Mouse (Mus musculus) left cerebral cortex, adult 2 months (tissue): ENCODE measurements around the gene Olfr94. TPM values are rescaled to one million over a fixed set of nuclear protein-coding genes. Genes with fewer than 3 reads are reported as not detected.
"Not testable (repeated sequence)": the region's sequence is repeated elsewhere in the genome, so short reads cannot be mapped to it uniquely, and the experiment has no call there.

ENCODE experiments used
- DNase-seq, 2 experiments: peaks; one replicate each; pipeline ENCODE4 v3.0.0; 2021 to 2022; ENCODE audit warnings: low spot score in 2 of 2, mixed read lengths in 1 of 2; ENCODE audit errors: extremely low spot score in 1 of 2
- H3K27ac ChIP-seq: fragments of 200-600 bp; 2 replicates; pipeline ENCODE4 v1.8.1; 2022
- H3K4me3 ChIP-seq: fragments of 200-600 bp; 2 replicates; pipeline ENCODE4 v1.8.1; 2022
- CTCF ChIP-seq: fragments of 200-600 bp; IDR thresholded peaks from 2 replicates; pipeline ENCODE4 v1.8.1; 2022; ENCODE audit warnings: antibody characterized with exemption, mild to moderate bottlenecking, moderate library complexity
- intact Hi-C: fragments of 180-260 bp; cut with DNase I; formaldehyde crosslinking; loops from one replicate; pipeline ENCODE4 v1.15.1; 2025
- long read RNA-seq, 2 experiments: library from polyadenylated mRNA; stranded (forward); transcript quantifications; one replicate each; pipeline ENCODE4 v2.0.0; 2021; ENCODE audit warnings: borderline mapping rate in 2 of 2
- total RNA-seq, 2 experiments: library from RNA; stranded (reverse); gene quantifications; 2 replicates each; pipeline ENCODE4 v1.2.3; 2021

Gene Olfr94
- total RNA-seq, result not detected
- long read RNA-seq, experiment 1, result 0 reads
- long read RNA-seq, experiment 2, result 0 reads

DNA sequence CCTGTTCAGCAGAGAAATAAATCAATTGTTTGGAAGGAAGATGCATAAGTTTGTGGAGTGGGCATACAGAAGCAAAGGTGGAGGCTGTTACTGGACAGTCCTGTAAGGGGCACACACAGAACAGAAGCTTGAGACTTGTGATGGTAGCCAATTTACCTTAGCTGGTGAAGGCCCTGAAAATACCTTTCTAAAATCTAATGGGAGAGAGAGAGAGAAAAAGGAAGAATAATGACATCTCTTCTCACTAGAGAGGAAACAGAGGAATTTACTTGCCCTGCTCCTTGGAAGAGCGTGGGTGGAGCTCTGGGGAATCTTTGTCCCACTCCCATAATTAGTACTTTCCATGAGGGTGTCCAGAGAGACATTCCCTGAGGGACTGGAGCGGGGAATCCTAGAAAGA lies at the start of gene Olfr94:
Gene Olfr94, minus strand, starts transcription at position 101 of the 400 bp plus-strand sequence.
- no peak within 1 kb of the TSS for H3K4me3 ChIP-seq
- TF ChIP-seq CTCF, result no peak
- no peak for DNase-seq
- intact Hi-C loops, result no loop called here
- H3K27ac ChIP-seq, result no peak within 1 kb of the TSS

DNA sequence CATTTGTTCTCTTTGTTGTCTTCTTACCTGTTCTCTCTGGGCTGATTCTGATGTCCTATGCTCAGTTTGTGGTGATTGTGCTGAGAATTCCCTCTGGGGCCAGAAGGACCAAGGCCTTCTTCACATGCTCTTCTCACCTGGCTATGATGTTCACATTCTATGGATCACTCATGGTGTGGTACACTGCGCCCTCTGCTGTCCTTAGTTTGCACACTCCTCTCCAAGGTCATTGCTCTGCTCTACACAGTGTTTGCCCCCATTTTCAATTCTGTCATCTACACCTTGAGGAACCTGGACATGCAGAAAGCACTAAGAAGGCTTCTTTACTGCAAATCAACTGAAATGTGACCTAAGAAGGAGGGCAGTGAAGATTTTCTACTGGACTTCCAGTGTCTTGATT lies 49.8 kb upstream of the Olfr94 start:
- no peak for DNase-seq
- TF ChIP-seq CTCF, result peak; percentile 48
- intact Hi-C loops, result no loop called here
- no peak overlapping the region for H3K27ac ChIP-seq
- H3K4me3 ChIP-seq, result no peak overlapping the region

DNA sequence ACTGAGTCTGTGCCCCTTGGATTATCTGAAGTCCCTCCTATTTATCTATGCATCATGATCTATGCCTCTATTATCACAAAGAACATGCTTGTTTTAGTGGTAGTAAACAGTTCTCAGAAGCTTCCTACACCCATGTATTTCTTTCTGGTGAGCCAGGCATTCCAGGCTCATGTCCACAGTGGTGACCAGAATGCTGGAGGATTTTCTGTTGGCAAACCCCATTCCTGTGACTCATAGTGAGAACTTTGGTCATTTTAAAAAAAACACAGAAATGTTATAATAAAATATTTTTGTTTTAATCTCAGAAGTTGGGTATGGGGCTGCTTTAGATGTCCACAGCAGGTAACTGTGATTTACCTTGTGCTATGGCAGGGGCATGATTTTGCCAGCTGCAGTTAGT lies 48.7 kb upstream of the Olfr94 start:
- no peak for DNase-seq
- no peak overlapping the region for H3K4me3 ChIP-seq
- TF ChIP-seq CTCF, result no peak
- intact Hi-C loops, result no loop called here
- no peak overlapping the region for H3K27ac ChIP-seq

DNA sequence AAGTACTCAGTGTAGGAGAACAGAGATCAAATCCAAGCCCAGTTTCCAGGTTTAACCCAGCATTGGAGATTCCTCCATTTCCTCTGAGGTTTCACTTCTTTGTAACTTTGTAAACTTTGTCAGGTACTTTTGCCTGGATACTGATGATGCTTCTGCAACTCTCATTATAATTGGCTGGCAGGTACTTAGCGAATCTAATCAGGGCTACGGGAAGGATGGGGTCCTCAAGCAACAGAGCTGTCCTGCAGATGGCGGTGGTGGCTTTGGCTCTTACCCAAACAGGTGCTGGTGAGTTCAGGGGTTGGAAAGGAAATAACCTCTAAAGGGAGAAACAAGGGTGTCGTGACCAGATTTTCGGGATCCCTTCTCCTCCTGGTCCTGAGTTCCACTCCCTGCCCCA lies 45.9 kb upstream of the Olfr94 start:
- H3K27ac ChIP-seq, result no peak overlapping the region
- no peak overlapping the region for H3K4me3 ChIP-seq
- no peak; the same call in 1 of the 2 replicates for TF ChIP-seq CTCF
- intact Hi-C loops, result no loop called here
- DNase-seq, result peak; percentile 16 to 21

DNA sequence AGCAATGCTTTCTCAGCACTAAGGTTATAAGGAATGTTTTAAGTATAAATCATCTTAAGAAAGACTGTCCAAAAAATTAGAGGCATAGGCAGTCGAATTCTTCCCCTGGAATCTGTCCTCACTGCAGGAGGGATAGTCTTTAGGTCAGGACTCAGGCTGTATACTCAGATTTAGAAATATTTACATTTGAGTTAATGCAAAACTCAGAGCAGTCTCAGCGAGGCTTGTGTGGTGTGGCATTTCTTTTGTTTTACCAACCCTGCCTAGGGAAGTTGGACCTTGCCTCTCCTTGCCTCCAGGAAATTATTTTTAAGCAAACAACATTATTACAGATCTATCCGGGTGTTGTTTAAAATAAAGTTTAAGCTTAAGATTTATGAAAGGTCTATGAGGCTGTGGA lies 41.4 kb upstream of the Olfr94 start:
- intact Hi-C loops, result no loop called here
- TF ChIP-seq CTCF, result no peak
- no peak for DNase-seq

DNA sequence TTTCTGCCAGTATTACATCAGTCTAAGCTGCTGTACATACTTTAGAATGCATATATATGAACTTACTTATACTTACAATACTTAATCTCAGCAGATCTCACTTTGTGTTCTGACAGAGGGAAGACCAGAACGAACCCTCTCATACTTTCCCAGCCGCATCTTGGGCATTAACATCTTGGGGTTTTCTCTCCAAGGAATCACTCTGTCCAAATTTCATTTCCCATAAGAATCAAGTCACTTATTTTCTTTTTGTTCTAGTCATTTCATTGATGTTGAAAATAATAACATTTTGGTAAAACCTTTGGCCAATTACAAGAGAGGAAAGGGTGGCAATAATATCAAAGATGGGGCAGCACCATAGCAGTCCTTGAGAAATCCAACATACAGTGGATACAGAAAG lies 36.4 kb upstream of the Olfr94 start, which contains the start of gene Olfr97:
Gene Olfr97, minus strand, starts transcription at position 101 of the 400 bp plus-strand sequence.
- H3K27ac ChIP-seq, intact Hi-C loops, H3K4me3 ChIP-seq, DNase-seq: not testable (repeated sequence)

More for the DNA sequence above, 41.4 kb upstream of the Olfr94 start:
- Histone ChIP-seq H3K4me3 (no peak overlapping the region), H3K27ac (no peak overlapping the region)

DNA sequence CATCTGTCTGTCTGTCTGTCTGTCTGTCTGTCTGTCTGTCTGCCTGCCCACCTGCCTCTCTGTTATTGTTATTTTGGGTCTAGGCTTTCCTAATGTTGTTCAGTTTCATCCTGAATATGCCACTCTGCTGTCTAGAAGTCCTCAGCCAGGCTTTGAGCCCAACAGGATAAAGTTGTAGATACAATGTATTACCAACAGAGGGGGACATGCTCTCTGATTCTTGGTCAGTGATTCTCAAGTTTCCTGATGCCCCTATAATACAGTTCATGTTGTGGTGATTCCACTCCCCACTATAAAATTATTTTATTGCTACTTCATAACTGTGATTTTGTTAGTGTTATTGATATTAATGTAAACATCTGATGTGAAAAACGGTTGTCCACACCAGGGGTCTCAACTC lies 21.1 kb upstream of the Olfr94 start:
- H3K4me3 ChIP-seq, result no peak overlapping the region
- no peak for DNase-seq
- TF ChIP-seq CTCF, result peak; percentile 41
- intact Hi-C loops, result no loop called here
- H3K27ac ChIP-seq, result no peak overlapping the region

DNA sequence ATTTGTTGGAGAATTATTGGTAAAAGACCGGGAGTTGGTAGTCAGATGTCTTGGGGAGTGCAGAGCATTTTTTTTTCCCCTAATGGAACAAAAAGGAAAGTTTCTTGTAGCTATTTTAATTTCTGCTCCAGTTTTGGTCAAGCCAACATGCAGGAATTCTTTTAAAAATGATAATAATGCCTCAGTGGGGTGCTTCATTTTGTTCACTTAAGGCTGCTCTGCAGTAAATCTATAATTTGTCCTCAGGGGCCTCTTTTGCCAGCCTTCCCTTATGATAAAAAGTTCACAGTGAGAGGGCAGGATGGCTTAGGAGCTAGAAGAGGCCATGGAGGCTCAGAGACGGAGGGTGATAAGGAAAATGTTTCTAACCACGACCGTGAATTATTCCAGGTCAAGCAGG lies 19.1 kb upstream of the Olfr94 start, which contains the start of gene Olfr96:
Gene Olfr96, plus strand, starts transcription at position 301 of the 400 bp plus-strand sequence.
- Histone ChIP-seq H3K4me3 (no peak within 1 kb of the TSS), H3K27ac (no peak within 1 kb of the TSS)
- intact Hi-C loops, result no loop called here
- TF ChIP-seq CTCF, result no peak
- DNase-seq, result no peak

DNA sequence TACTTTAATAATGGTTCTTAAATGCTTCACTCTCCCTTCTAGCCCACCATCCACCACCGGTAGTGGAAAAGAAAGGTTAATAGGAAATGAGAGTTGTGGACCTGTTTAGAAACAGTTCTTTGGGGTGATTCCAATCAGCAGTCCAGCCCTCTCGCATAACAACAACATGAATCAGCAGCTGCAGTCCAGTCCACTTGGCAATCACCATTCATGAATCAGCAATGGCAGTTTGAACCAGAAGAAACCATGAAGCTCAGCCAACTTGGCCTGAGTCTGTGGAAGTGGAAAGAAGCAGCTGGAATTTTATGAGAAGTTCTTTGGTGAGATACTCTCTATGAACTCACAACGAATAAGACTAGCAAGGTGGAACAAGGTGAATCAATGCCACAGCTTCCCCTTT lies 17.7 kb upstream of the Olfr94 start:
- no peak for TF ChIP-seq CTCF

DNA sequence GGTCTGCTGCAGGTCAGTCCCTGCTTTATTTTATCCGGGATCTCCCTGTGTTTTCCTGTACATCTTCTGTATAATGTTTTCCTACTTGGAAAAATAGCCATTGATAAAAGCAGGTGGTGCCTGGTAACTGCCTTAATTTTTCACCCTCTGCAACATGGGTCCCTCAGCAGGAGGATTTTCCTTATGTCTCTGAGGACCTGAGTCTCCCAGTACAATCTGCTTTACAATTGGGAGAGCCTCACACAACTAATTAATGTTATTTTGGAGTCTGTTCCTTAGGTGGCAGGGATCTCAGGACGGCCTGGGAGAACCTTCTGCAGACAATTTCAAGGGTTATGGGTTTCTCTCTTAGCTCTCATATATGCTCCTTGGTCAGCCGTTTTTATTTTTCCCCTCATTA lies 12.2 kb upstream of the Olfr94 start, which contains the start of gene Olfr95:
Gene Olfr95, minus strand, starts transcription at position 101 of the 400 bp plus-strand sequence.
- intact Hi-C loops, result no loop called here

More for the DNA sequence above, 17.7 kb upstream of the Olfr94 start:
- no peak overlapping the region for H3K4me3 ChIP-seq
- H3K27ac ChIP-seq, result no peak overlapping the region
- intact Hi-C loops, result no loop called here
- DNase-seq, result no peak

DNA sequence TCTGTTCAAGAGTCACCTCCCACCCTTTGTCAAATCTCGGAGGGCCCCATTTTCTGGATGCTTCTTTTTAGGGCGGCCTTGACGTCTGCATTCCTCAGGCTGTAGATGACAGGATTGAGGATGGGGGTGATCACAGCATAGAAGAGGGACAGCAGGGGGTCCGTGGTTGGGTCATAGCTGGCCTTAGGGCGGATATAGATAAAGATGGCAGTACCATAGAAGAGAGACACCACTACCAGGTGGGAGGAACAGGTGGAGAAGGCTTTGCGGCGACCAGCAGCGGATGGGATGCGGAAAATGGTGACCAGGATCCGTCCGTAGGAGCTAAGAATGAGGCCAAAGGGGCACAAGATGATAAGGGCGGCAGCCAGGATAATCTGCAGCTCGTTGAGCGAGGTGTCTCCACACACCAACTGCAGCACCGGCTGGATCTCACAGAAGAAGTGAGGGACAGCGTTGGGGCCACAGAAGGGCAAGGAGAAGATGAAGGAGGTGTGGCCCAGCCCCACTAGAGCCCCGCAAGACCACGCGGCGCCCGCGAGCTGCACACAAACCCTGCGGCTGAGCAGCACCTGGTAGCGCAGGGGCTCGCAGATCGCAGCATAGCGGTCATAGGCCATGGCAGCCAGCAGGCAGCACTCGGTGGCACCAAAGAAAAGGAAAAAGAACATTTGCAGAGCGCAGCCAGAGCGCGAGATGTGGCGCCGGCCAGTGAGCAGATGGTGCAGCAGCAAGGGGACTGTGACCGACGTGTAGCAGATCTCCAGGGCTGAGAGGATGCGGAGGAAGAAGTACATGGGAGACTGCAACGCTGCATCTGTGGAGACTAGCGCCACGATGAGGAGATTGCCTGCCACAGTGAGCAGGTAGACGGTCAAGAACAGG lies 10.3 kb upstream of the Olfr94 start:
- DNase-seq, result peak; percentile 18 to 22
- H3K27ac ChIP-seq, result no peak overlapping the region
- intact Hi-C loops, result no loop called here

More for the DNA sequence above, 12.2 kb upstream of the Olfr94 start, which contains the start of gene Olfr95:
- H3K27ac ChIP-seq, result no peak within 1 kb of the TSS
- TF ChIP-seq CTCF, result no peak
- H3K4me3 ChIP-seq, result no peak within 1 kb of the TSS
- no peak for DNase-seq

DNA sequence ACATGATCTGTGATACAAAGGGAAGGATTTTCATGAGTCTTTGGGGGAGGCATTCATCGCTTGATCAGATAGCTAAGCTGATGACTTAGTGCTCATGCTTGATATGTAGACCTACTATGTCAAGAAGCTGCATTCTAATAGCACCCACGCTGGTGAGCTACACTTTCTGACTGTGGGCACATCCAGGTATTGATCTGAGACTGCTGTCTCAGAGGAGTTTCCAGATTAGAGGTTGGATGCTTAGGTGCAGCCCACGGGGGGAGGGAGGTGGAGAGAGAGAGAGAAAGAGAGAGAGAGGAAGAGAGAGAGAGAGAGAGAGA lies 3.1 kb upstream of the Olfr94 start:
- DNase-seq, result no peak
- Histone ChIP-seq H3K4me3 (no peak overlapping the region), H3K27ac (no peak overlapping the region)
- intact Hi-C loops, result loop anchor here (1.0 kb wide), 2 partner anchors 121 to 312 kb away; no protein-coding TSS in a partner anchor
- TF ChIP-seq CTCF, result no peak

More for the DNA sequence above, 10.3 kb upstream of the Olfr94 start:
- H3K4me3 ChIP-seq, result peak overlapping the region; percentile 32
- TF ChIP-seq CTCF, result no peak; the same call in 1 of the 2 replicates
